Mouse (Mus musculus) E14TG2a.4 (cell line): ENCODE measurements around the gene Ogfod1.

Experiments used
- H3K27me3 ChIP-seq: 2 replicates; pipeline ENCODE4 v1.6.1; 2014; ENCODE audit warnings: low read length, control low read depth; ENCODE audit not compliant: insufficient read depth
- H3K36me3 ChIP-seq: 2 replicates; pipeline ENCODE4 v1.6.1; 2014; ENCODE audit warnings: low read length, control low read depth; ENCODE audit not compliant: insufficient read depth
- H3K4me1 ChIP-seq: replicated peaks from 2 replicates; pipeline ENCODE4 v1.6.1; 2014; ENCODE audit warnings: low read depth, low read length, control low read depth
- H3K4me3 ChIP-seq: replicated peaks from 2 replicates; pipeline ENCODE4 v1.5.1; 2014; ENCODE audit warnings: mild to moderate bottlenecking, low read length
- H3K9me3 ChIP-seq: 2 replicates; pipeline ENCODE4 v1.6.1; 2014; ENCODE audit warnings: low read length, control low read depth
- CTCF ChIP-seq: conservative IDR thresholded peaks from 2 replicates; pipeline ENCODE4 v1.5.1; 2014; ENCODE audit warnings: low read length
- NANOG ChIP-seq: IDR thresholded peaks from 2 replicates; pipeline ENCODE4 v1.6.1; 2014; ENCODE audit warnings: borderline replicate concordance, low read length, mixed read lengths
- POU5F1 ChIP-seq: IDR thresholded peaks from 2 replicates; pipeline ENCODE4 v1.6.1; 2014; ENCODE audit warnings: low read length, borderline replicate concordance

Gene Ogfod1

DNA sequence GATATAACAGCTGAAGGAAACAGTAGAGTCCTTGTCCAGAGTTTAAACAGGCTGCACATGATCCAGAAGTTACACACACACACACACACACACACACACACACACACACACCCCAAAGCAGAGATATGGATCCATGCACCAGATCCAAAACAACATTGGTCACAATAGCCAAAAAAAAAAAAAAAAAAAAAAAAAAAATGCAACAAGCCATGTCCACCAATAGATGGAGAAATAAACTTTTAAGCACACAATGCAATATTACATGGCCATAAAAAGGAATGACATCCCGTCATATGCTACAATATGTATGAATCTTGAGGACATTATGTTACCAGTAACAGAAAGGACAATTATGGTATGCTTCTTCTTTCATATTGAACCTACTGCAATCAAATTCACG, 77.0 kb downstream of the Ogfod1 start:
- Histone ChIP-seq H3K4me3 (no peak overlapping the region), H3K9me3 (no peaks in the 10 kb centered on the region), H3K27me3 (0 out of 2 replicates have a peak, but pooled peaks cover 3% of the 10 kb centered on the region), H3K36me3 (no peaks in the 10 kb centered on the region), H3K4me1 (peaks cover 28% of the 10 kb centered on the region)
- TF ChIP-seq POU5F1, result no peak
- TF ChIP-seq CTCF, result no peak
- TF ChIP-seq NANOG, result no peak
